Mouse (Mus musculus) cerebellum, adult 9-10 months (tissue): ENCODE measurements at regions not wholly inside any gene's neighbourhood (a gene's known extent, or its start where the extent isn't known, plus 50 kb on each side); places are given as distances from the start of the nearest gene placed in this dataset.

Experiments used
- DNase-seq: peaks from one replicate; pipeline ENCODE4 v3.0.0; 2022

- no peak for DNase-seq
Observed at GRCm38 (mm10) chr10:99467319-99467842, 204.3 kb downstream of the Dusp6 start.

GRCm38 (mm10) chr10:99468971-99469370 is 205.9 kb downstream of the Dusp6 start:
- no peak for DNase-seq

GRCm38 (mm10) chr10:99471832-99472497 is 208.9 kb downstream of the Dusp6 start:
- DNase-seq = no peak

- DNase-seq = no peak
Observed at GRCm38 (mm10) chr10:99472806-99473205, 209.8 kb downstream of the Dusp6 start.

GRCm38 (mm10) chr10:99473758-99474157 is 210.7 kb downstream of the Dusp6 start:
- no peak for DNase-seq

- DNase-seq = no peak
Observed at GRCm38 (mm10) chr10:99474546-99474945, 211.5 kb downstream of the Dusp6 start.

- no peak for DNase-seq
Observed at GRCm38 (mm10) chr10:99476214-99476613, 213.2 kb downstream of the Dusp6 start.

- no peak for DNase-seq
Observed at GRCm38 (mm10) chr10:99476776-99477175, 213.7 kb downstream of the Dusp6 start.

- DNase-seq = no peak
Observed at GRCm38 (mm10) chr10:99480573-99480972, 217.5 kb downstream of the Dusp6 start.

- no peak for DNase-seq
Observed at GRCm38 (mm10) chr10:99482009-99482408, 219.0 kb downstream of the Dusp6 start.

- DNase-seq = peak; percentile 8
Observed at GRCm38 (mm10) chr10:99488195-99489080, 225.4 kb downstream of the Dusp6 start.

GRCm38 (mm10) chr10:99511514-99512237 is 247.8 kb downstream of the Csl start:
- DNase-seq = no peak

- DNase-seq = no peak
Observed at GRCm38 (mm10) chr10:99517944-99518343, 241.5 kb downstream of the Csl start.

GRCm38 (mm10) chr10:99519479-99519878 is 240.0 kb downstream of the Csl start:
- DNase-seq = no peak

GRCm38 (mm10) chr10:99523817-99524216 is 235.6 kb downstream of the Csl start:
- no peak for DNase-seq

GRCm38 (mm10) chr10:99524273-99525212 is 234.9 kb downstream of the Csl start:
- no peak for DNase-seq

GRCm38 (mm10) chr10:99526148-99526547 is 233.3 kb downstream of the Csl start:
- no peak for DNase-seq

GRCm38 (mm10) chr10:99526561-99526960 is 232.9 kb downstream of the Csl start:
- no peak for DNase-seq

- DNase-seq = no peak
Observed at GRCm38 (mm10) chr10:99531104-99531503, 228.4 kb downstream of the Csl start.

- no peak for DNase-seq
Observed at GRCm38 (mm10) chr10:99531556-99531955, 227.9 kb downstream of the Csl start.

- DNase-seq = no peak
Observed at GRCm38 (mm10) chr10:99531992-99532391, 227.5 kb downstream of the Csl start.

GRCm38 (mm10) chr10:99532697-99533119 is 226.8 kb downstream of the Csl start:
- DNase-seq = no peak
